Mouse (Mus musculus): Measurements from ENCODE around the gene Kif24.

DNA sequence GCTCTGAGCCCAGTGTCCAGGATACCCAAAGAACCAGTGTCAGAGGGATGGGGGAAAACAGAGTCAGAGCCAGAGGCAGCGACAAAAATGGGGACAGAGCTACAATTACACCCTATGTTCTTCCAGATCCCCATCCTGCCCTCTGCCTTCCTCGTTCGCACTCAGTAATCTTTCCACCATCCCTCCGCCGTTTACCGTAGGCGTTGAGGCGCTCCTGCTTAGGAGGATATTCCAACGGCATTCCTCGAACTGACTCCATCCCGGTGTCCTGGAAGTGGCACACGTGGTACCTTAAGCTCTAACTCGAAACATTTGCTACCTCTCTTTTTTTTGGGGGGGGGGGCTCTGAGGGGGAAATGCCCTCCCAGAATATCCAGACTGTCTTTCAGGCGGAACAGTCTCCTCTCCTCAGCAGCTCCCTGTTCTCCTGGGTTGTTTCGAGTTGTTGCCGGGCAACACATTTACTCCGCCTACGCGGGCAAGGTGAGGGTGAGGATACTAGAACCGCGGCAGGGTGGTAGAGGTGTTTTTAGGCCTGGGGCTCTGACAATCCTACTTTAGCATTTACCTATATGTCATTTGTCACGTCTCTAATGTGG is 42.7 kb upstream of the Kif24 start:
- TF ChIP-seq CTCF (IDR thresholded peaks at IDR 0.05) (no peak), EP300 (IDR thresholded peaks at IDR 0.05) (no peak)

All from lung, postnatal 0 days (tissue).